Mouse (Mus musculus) heart, adult 2 months (tissue): Measurements from ENCODE around the gene Rasa3.

Experiments
- CTCF ChIP-seq: fragments of 200-600 bp; IDR thresholded peaks from 2 replicates; pipeline ENCODE4 v1.8.1; 2022; ENCODE audit warnings: antibody characterized with exemption, mild to moderate bottlenecking, moderate library complexity
- EP300 ChIP-seq: fragments of 200-500 bp; IDR thresholded peaks from 2 replicates; pipeline ENCODE4 v1.6.1; 2011; ENCODE audit warnings: low read depth, low read length, control low read depth; ENCODE audit not compliant: insufficient read depth
- POLR2A ChIP-seq: fragments of 200-500 bp; IDR thresholded peaks from 2 replicates; pipeline ENCODE4 v1.6.1; 2011; ENCODE audit warnings: mild to moderate bottlenecking, low read depth, low read length, control low read depth; ENCODE audit not compliant: insufficient read depth

GRCm38 (mm10) chr8:13678182-13678581 is 779 bp upstream of the Rasa3 start:
- no peak for TF ChIP-seq POLR2A
- TF ChIP-seq CTCF, result no peak
- no peak for TF ChIP-seq EP300
